Mouse (Mus musculus) layer of hippocampus, adult 2 months (tissue): ENCODE measurements at regions not wholly inside any gene's neighbourhood (a gene's known extent, or its start where the extent isn't known, plus 50 kb on each side); places are given as distances from the start of the nearest gene placed in this dataset.

Experiments
- DNase-seq, 2 experiments: peaks; one replicate each; pipeline ENCODE4 v3.0.0; 2022; ENCODE audit warnings: low spot score in 2 of 2
- H3K27ac ChIP-seq: fragments of 200-600 bp; 2 replicates; pipeline ENCODE4 v1.8.1; 2022
- H3K4me3 ChIP-seq: fragments of 200-600 bp; 2 replicates; pipeline ENCODE4 v1.8.1; 2022; ENCODE audit warnings: mild to moderate bottlenecking
- CTCF ChIP-seq: fragments of 200-600 bp; conservative IDR thresholded peaks from 2 replicates; pipeline ENCODE4 v1.8.1; 2022; ENCODE audit warnings: antibody characterized with exemption, mild to moderate bottlenecking, moderate library complexity

GRCm38 (mm10) chr17:49149896-49150295 is 217.7 kb downstream of the Lrfn2 start:
- TF ChIP-seq CTCF, result no peak
- no peak overlapping the region for H3K27ac ChIP-seq
- H3K4me3 ChIP-seq, result no peak overlapping the region
- no peak for DNase-seq

GRCm38 (mm10) chr17:49150971-49151422 is 218.8 kb downstream of the Lrfn2 start:
- Histone ChIP-seq H3K4me3 (no peak overlapping the region), H3K27ac (0 out of 2 replicates have a peak overlapping the region, but pooled peaks have one; percentile 6)
- DNase-seq, result peak; percentile 25 to 61
- TF ChIP-seq CTCF, result no peak

- no peak overlapping the region for H3K4me3 ChIP-seq
- no peak for TF ChIP-seq CTCF
- no peak for DNase-seq
- no peak overlapping the region for H3K27ac ChIP-seq
Measured at GRCm38 (mm10) chr17:49153994-49154393, 221.8 kb downstream of the Lrfn2 start.

- Histone ChIP-seq H3K4me3 (no peak overlapping the region), H3K27ac (no peak overlapping the region)
- no peak for TF ChIP-seq CTCF
- no peak for DNase-seq
Measured at GRCm38 (mm10) chr17:49155001-49155515, 222.9 kb downstream of the Lrfn2 start.

GRCm38 (mm10) chr17:49157586-49157985 is 225.4 kb downstream of the Lrfn2 start:
- TF ChIP-seq CTCF, result no peak
- H3K27ac ChIP-seq, result peak overlapping the region; percentile 43; the same call in 1 of the 2 replicates
- peak in 1 of 2 experiments; percentile 57 for DNase-seq
- no peak overlapping the region for H3K4me3 ChIP-seq

- no peak for TF ChIP-seq CTCF
- peak overlapping the region; percentile 50 for H3K4me3 ChIP-seq
- peak in 1 of 2 experiments; percentile 30 for DNase-seq
- no peak overlapping the region for H3K27ac ChIP-seq
Measured at GRCm38 (mm10) chr17:49171252-49172047, 239.3 kb downstream of the Lrfn2 start.

- Histone ChIP-seq H3K4me3 (peak overlapping the region; percentile 50), H3K27ac (no peak overlapping the region)
- peak in 1 of 2 experiments; percentile 35 for DNase-seq
- TF ChIP-seq CTCF, result peak; percentile 66
Measured at GRCm38 (mm10) chr17:49172052-49172799, 240.0 kb downstream of the Lrfn2 start.

- H3K27ac ChIP-seq, result no peak overlapping the region
- H3K4me3 ChIP-seq, result no peak overlapping the region
- TF ChIP-seq CTCF, result no peak
- no peak for DNase-seq
Measured at GRCm38 (mm10) chr17:49172800-49173150, 240.6 kb downstream of the Lrfn2 start.

- Histone ChIP-seq H3K27ac (no peak overlapping the region), H3K4me3 (no peak overlapping the region)
- TF ChIP-seq CTCF, result no peak
- DNase-seq, result no peak
Measured at GRCm38 (mm10) chr17:49177966-49178731, 246.0 kb downstream of the Lrfn2 start.

- no peak overlapping the region for H3K4me3 ChIP-seq
- DNase-seq, result peak in 1 of 2 experiments; percentile 47
- peak; percentile 77 for TF ChIP-seq CTCF
- no peak overlapping the region for H3K27ac ChIP-seq
Measured at GRCm38 (mm10) chr17:49182485-49182884, 245.7 kb upstream of the Mocs1 start.

GRCm38 (mm10) chr17:49183917-49184316 is 244.2 kb upstream of the Mocs1 start:
- DNase-seq, result peak in 1 of 2 experiments; percentile 36
- H3K4me3 ChIP-seq, result no peak overlapping the region
- no peak for TF ChIP-seq CTCF
- no peak overlapping the region for H3K27ac ChIP-seq

- DNase-seq, result no peak
- Histone ChIP-seq H3K4me3 (no peak overlapping the region), H3K27ac (no peak overlapping the region)
- no peak for TF ChIP-seq CTCF
Measured at GRCm38 (mm10) chr17:49185052-49185612, 243.0 kb upstream of the Mocs1 start.
